Mouse (Mus musculus) kidney, postnatal 0 days (tissue): ENCODE data around the gene Isy1. TPM values are rescaled to one million over a fixed set of nuclear protein-coding genes. Genes with fewer than 3 reads are reported as not detected.

Experiments used
- ATAC-seq: fragments of 200-750 bp; cut with Nextera tagmentation; replicated peaks from 2 replicates; pipeline ENCODE4 v1.8.0; 2017; ENCODE audit warnings: low read depth, moderate number of reproducible peaks, moderate TSS enrichment, moderate library complexity; ENCODE audit not compliant: low FRiP score
- DNase-seq: peaks from one replicate; pipeline ENCODE4 v3.0.0-alpha.2; 2016; ENCODE audit warnings: low spot score
- H3K27ac ChIP-seq: fragments of 300-500 bp; sonication (generic); 2 replicates; pipeline ENCODE4 v1.5.1; 2014; ENCODE audit warnings: mild to moderate bottlenecking
- H3K27me3 ChIP-seq: fragments of 300-500 bp; sonication (generic); 2 replicates; pipeline ENCODE4 v1.6.1; 2014; ENCODE audit warnings: low read length, mixed read lengths; ENCODE audit not compliant: insufficient read depth
- H3K36me3 ChIP-seq: fragments of 300-500 bp; sonication (generic); 2 replicates; pipeline ENCODE4 v1.6.1; 2014; ENCODE audit warnings: low read length, mixed read lengths; ENCODE audit not compliant: insufficient read depth
- H3K4me1 ChIP-seq: fragments of 300-500 bp; sonication (generic); replicated peaks from 2 replicates; pipeline ENCODE4 v1.6.1; 2014; ENCODE audit warnings: antibody characterized with exemption, low read length, mixed read lengths; ENCODE audit not compliant: insufficient read depth
- H3K4me2 ChIP-seq: fragments of 300-500 bp; sonication (generic); 2 replicates; pipeline ENCODE4 v1.6.1; 2014; ENCODE audit warnings: mild to moderate bottlenecking, low read length, moderate library complexity, mixed read lengths
- H3K4me3 ChIP-seq: fragments of 300-500 bp; sonication (generic); replicated peaks from 2 replicates; pipeline ENCODE4 v1.5.1; 2014; ENCODE audit warnings: low read depth, low read length
- H3K9ac ChIP-seq: fragments of 300-500 bp; sonication (generic); 2 replicates; pipeline ENCODE4 v1.6.1; 2014; ENCODE audit warnings: low read depth, low read length
- H3K9me3 ChIP-seq: fragments of 300-500 bp; sonication (generic); replicated peaks from 2 replicates; pipeline ENCODE4 v1.6.1; 2016; ENCODE audit warnings: low read length, inconsistent platforms, mixed read lengths
- CTCF ChIP-seq: IDR thresholded peaks from 2 replicates; pipeline ENCODE4 v1.5.1; 2016; ENCODE audit warnings: antibody characterized with exemption, low read depth, mild to moderate bottlenecking, moderate library complexity
- WGBS: fragments of 180-500 bp; shearing (Covaris S2); extraction: QIAGEN DNeasy Blood & Tissue Kit; methylation state at CpG from one replicate; pipeline ENCODE4 v1.1.7; 2014; 5-methylcytosine and 5-hydroxymethylcytosine counted together
- polyA plus RNA-seq: library from polyadenylated mRNA; unstranded; fragments of >200 nt; fragmentation: Nextera tagmentation; extraction: Ambion mirVana; gene quantifications from 2 replicates; pipeline ENCODE4 v1.2.1, GENCODE M21; 2015

Gene Isy1
- polyA plus RNA-seq, 1 experiment from 2014 or later = 46.6 TPM

GRCm38 (mm10) chr6:87802462-87802861 is 36.1 kb downstream of the Isy1 start:
- Histone ChIP-seq H3K27me3 (no peaks in the 10 kb centered on the region), H3K36me3 (no peaks in the 10 kb centered on the region), H3K27ac (no peak overlapping the region), H3K4me2 (no peak overlapping the region), H3K9ac (no peak overlapping the region), H3K4me1 (0 out of 2 replicates have a peak, but pooled peaks cover 2% of the 10 kb centered on the region), H3K4me3 (no peak overlapping the region), H3K9me3 (no peaks in the 10 kb centered on the region)
- 82% methylated on average over 7 of the region's 7 CpGs for WGBS
- no peak for DNase-seq
- no peak for TF ChIP-seq CTCF
- no peak for ATAC-seq

- Histone ChIP-seq H3K4me1 (0 out of 2 replicates have a peak, but pooled peaks cover 3% of the 10 kb centered on the region), H3K27me3 (no peaks in the 10 kb centered on the region), H3K9me3 (no peaks in the 10 kb centered on the region), H3K36me3 (no peaks in the 10 kb centered on the region), H3K9ac (no peak overlapping the region), H3K27ac (no peak overlapping the region), H3K4me2 (no peak overlapping the region), H3K4me3 (no peak overlapping the region)
- TF ChIP-seq CTCF = no peak
- ATAC-seq (no peak), DNase-seq (no peak)
- 93% methylated on average over 6 of the region's 6 CpGs for WGBS
Measured at GRCm38 (mm10) chr6:87799576-87799975, 39.0 kb downstream of the Isy1 start.

- ATAC-seq = no peak; the same call in 1 of the 2 replicates
- WGBS = 15% methylated on average over 2 of the region's 2 CpGs
Measured at GRCm38 (mm10) chr6:87797321-87797720, 41.3 kb downstream of the Isy1 start.

GRCm38 (mm10) chr6:87796251-87796880 is 42.2 kb downstream of the Isy1 start:
- H3K4me3 ChIP-seq = no peak overlapping the region
- DNase-seq = no peak

More at GRCm38 (mm10) chr6:87797321-87797720, 41.3 kb downstream of the Isy1 start:
- H3K9ac ChIP-seq = no peak overlapping the region
- H3K27ac ChIP-seq = no peak overlapping the region
- peak; percentile 78 for DNase-seq
- no peak overlapping the region for H3K4me3 ChIP-seq
- TF ChIP-seq CTCF = no peak
- no peak overlapping the region for H3K4me2 ChIP-seq
- H3K4me1 ChIP-seq = 0 out of 2 replicates have a peak, but pooled peaks cover 3% of the 10 kb centered on the region
- peaks cover 6% of the 10 kb centered on the region for H3K36me3 ChIP-seq
- no peaks in the 10 kb centered on the region for H3K9me3 ChIP-seq
- H3K27me3 ChIP-seq = no peaks in the 10 kb centered on the region

GRCm38 (mm10) chr6:87795385-87796150 is 43.0 kb downstream of the Isy1 start:
- TF ChIP-seq CTCF = no peak
- 0 out of 2 replicates have a peak, but pooled peaks cover 3% of the 10 kb centered on the region for H3K4me1 ChIP-seq
- ATAC-seq (no peak), DNase-seq (no peak)
- no peaks in the 10 kb centered on the region for H3K9me3 ChIP-seq
- H3K27ac ChIP-seq = no peak overlapping the region
- H3K4me3 ChIP-seq = no peak overlapping the region
- H3K36me3 ChIP-seq = peaks cover 11% of the 10 kb centered on the region
- H3K9ac ChIP-seq = no peak overlapping the region
- H3K4me2 ChIP-seq = no peak overlapping the region
- H3K27me3 ChIP-seq = no peaks in the 10 kb centered on the region
- 87% methylated on average over 6 of the region's 6 CpGs for WGBS

More at GRCm38 (mm10) chr6:87796251-87796880, 42.2 kb downstream of the Isy1 start:
- no peak for ATAC-seq
- no peak overlapping the region for H3K27ac ChIP-seq
- TF ChIP-seq CTCF = no peak
- no peak overlapping the region for H3K4me2 ChIP-seq
- 91% methylated on average over 6 of the region's 6 CpGs for WGBS
- H3K9ac ChIP-seq = no peak overlapping the region
- H3K4me1 ChIP-seq = 0 out of 2 replicates have a peak, but pooled peaks cover 3% of the 10 kb centered on the region
- H3K36me3 ChIP-seq = peaks cover 11% of the 10 kb centered on the region
- H3K27me3 ChIP-seq = no peaks in the 10 kb centered on the region
- H3K9me3 ChIP-seq = no peaks in the 10 kb centered on the region

- no peak for ATAC-seq
- DNase-seq = no peak
- H3K4me2 ChIP-seq = no peak overlapping the region
- no peaks in the 10 kb centered on the region for H3K9me3 ChIP-seq
- no peak overlapping the region for H3K27ac ChIP-seq
- TF ChIP-seq CTCF = no peak
- H3K27me3 ChIP-seq = no peaks in the 10 kb centered on the region
- H3K9ac ChIP-seq = no peak overlapping the region
- peaks cover 11% of the 10 kb centered on the region for H3K36me3 ChIP-seq
- H3K4me1 ChIP-seq = peaks cover 11% of the 10 kb centered on the region
- H3K4me3 ChIP-seq = no peak overlapping the region
- WGBS = 96% methylated on average over 10 of the region's 10 CpGs
Measured at GRCm38 (mm10) chr6:87793821-87794510, 44.6 kb downstream of the Isy1 start.
